Mouse (Mus musculus) intestine, embryonic 15.5 days (tissue): ENCODE results near the gene Raf1. TPM values are rescaled to one million over a fixed set of nuclear protein-coding genes. Genes with fewer than 3 reads are reported as not detected.

Experiments
- ATAC-seq: fragments of 200-750 bp; cut with Nextera tagmentation; 2 replicates; pipeline ENCODE4 v1.8.0; 2017; ENCODE audit warnings: moderate TSS enrichment, moderate library complexity
- H3K27ac ChIP-seq: fragments of 300-500 bp; sonication (generic); 2 replicates; pipeline ENCODE4 v1.5.1; 2015; ENCODE audit warnings: mild to moderate bottlenecking, inconsistent platforms
- H3K27me3 ChIP-seq: fragments of 300-500 bp; sonication (generic); replicated peaks from 2 replicates; pipeline ENCODE4 v1.6.1; 2015; ENCODE audit warnings: inconsistent platforms
- H3K36me3 ChIP-seq: fragments of 300-500 bp; sonication (generic); 2 replicates; pipeline ENCODE4 v1.6.1; 2015; ENCODE audit warnings: inconsistent platforms
- H3K4me1 ChIP-seq: fragments of 300-500 bp; sonication (generic); replicated peaks from 2 replicates; pipeline ENCODE4 v1.6.1; 2015; ENCODE audit warnings: inconsistent platforms
- H3K4me2 ChIP-seq: fragments of 300-500 bp; sonication (generic); replicated peaks from 2 replicates; pipeline ENCODE4 v1.6.1; 2015; ENCODE audit warnings: mild to moderate bottlenecking, inconsistent platforms
- H3K4me3 ChIP-seq: fragments of 300-500 bp; sonication (generic); replicated peaks from 2 replicates; pipeline ENCODE4 v1.5.1; 2015; ENCODE audit warnings: inconsistent platforms
- H3K9ac ChIP-seq: fragments of 300-500 bp; sonication (generic); 2 replicates; pipeline ENCODE4 v1.6.1; 2015; ENCODE audit warnings: inconsistent platforms
- H3K9me3 ChIP-seq: fragments of 300-500 bp; sonication (generic); 2 replicates; pipeline ENCODE4 v1.6.1; 2016; ENCODE audit warnings: inconsistent platforms
- WGBS: fragments of 180-500 bp; shearing (Covaris S2); methylation state at CpG from one replicate; pipeline ENCODE4 v1.1.7; 2015; 5-methylcytosine and 5-hydroxymethylcytosine counted together
- polyA plus RNA-seq: library from polyadenylated mRNA; unstranded; fragments of >200 nt; fragmentation: Nextera tagmentation; extraction: Ambion mirVana; gene quantifications from 2 replicates; pipeline ENCODE4 v1.2.1, GENCODE M21; 2015

Gene Raf1
- 76.2 and 79.5 TPM in 2 replicates for polyA plus RNA-seq

DNA sequence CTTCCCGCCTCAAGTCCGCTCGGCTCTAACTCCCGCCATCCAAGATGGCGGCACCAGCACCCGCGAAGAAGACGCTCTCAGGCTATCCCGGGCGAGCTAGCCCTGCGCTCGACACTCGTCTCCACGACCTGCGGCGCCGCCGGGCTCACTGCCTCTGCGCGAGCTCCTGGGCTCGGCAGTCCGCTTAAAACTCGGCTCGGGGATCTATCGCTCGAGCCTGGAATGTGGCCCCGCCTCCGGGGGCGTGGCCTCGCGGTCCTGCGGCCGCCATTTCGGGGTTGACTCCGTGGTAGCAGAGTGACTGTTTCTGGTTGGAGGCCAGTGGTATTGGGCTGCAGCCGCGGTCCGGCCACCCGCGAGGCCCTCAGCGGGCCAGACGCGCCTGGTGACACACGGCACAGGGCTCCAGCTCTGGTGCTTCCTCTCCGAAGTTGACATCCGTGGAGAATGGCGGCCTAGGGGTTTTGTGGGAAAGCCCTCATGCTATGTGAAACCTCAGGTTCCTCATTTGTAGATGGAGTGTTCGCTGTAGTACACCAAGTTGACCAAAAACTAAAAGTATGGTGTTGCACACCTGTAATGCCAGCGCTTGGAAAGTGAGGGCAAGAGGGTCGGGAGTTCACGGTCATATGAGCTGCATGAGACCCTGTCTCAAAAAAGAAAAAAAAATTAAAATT is at the start of gene Raf1:
Gene Raf1 (minus strand): TSS at position 184 of the 677 bp plus-strand sequence.
- H3K4me1 ChIP-seq = peaks cover 12% of the 10 kb centered on the region; the same call in 1 of the 2 replicates
- H3K36me3 ChIP-seq = no peaks in the 10 kb centered on the region
- no peaks in the 10 kb centered on the region for H3K27me3 ChIP-seq
- under 1% methylated on average over 51 of the region's 51 CpGs for WGBS
- peak within 1 kb of the TSS; percentile 73 for H3K4me2 ChIP-seq
- peak within 1 kb of the TSS; percentile 79 for H3K4me3 ChIP-seq
- H3K27ac ChIP-seq = peak within 1 kb of the TSS; percentile 99
- peak within 1 kb of the TSS; percentile 92 for H3K9ac ChIP-seq
- H3K9me3 ChIP-seq = no peaks in the 10 kb centered on the region
- peak; percentile 99 for ATAC-seq

DNA sequence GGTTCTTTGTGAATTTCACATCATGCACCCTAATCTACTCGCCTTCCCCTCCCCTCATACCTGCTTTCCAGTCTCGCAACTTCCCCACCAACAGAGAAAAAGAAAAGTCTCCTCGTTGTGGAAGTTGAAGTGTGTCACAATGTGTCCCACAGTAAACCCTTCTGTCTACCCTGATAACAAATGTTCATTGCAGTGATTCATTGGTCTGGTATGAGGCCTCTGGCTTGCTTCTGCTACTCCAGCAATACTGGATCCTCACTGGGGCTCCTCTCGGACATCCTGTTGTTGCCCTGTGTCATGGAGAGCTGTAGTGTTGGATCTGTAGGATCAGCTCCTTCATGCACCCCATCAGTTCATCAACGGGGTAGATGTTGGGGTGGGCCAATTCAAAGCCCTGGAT is 45.8 kb upstream of the Raf1 start:
- Histone ChIP-seq H3K27ac (no peak overlapping the region), H3K36me3 (no peaks in the 10 kb centered on the region), H3K9ac (no peak overlapping the region), H3K9me3 (0 out of 2 replicates have a peak, but pooled peaks cover under 1% of the 10 kb centered on the region), H3K4me2 (no peak overlapping the region), H3K4me1 (peaks cover 3% of the 10 kb centered on the region; the same call in 1 of the 2 replicates), H3K4me3 (no peak overlapping the region), H3K27me3 (no peaks in the 10 kb centered on the region)
- WGBS = 67% methylated on average over 5 of the region's 5 CpGs
- ATAC-seq = no peak

DNA sequence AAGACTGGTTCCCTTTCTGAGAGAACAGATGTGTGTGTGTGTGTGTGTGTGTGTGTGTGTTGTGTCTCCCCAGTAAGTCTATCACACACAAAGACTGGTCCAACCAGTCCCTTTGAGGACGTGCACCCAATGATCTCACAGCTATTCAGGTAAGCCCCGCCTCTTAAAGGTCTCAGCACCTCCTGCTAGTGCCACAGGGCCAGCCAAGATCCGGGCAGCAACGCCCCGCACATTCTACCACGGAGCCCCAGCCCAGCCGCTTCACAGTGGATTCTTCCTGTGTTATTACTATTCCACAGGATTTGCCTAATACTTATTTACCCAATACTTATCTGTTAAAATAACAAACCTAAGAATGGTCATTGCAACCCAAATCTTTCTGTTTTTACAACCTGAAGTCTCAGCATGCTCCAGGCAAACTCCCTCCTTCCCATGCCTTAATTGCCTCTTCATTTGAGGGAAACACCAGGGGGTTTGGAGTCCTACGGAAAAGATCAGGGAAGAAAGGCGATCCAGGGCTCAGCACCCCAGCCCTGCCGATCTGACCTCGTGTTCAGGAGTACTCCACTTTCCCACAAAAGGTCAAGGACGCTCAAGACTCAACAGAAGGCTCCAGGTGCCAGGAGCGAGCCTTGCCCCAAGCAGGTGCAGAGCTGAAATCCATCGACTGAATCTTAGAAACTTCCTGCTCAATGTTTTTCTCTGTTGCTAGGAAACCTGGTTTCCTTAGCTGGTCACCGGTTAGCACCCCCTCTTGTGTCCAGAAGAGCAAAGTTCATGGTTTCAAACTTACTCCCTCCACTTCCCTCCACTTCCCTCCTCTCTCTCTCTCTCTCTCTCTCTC is 41.5 kb upstream of the Raf1 start:
- peak; percentile 96 for ATAC-seq

DNA sequence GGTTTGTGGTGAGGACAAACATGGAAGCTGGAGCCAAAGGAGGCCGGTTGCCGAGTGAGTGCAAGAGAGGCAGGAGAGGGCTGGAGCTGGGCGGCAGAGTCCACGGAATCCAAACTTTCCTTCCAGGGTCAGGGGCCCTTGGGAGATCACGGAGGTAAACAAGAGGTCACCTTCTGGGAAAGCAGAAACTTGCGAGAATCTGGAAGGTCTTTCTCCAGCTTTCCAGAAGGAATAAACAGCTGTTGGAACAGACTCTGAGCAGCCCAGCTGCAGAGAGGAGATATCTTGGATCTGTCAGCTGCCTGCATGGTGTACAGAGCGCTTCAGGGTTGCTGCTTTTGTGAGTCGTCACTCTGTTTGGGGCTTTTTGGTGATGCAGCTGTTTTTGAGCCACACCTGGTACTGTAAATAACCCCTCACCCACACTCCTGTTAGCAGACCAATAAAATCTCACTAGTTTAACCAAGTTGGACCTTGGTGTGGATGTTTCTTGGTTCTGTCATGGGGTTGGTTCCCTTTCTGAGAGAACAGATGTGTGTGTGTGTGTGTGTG is 40.7 kb upstream of the Raf1 start:
- Histone ChIP-seq H3K9me3 (no peaks in the 10 kb centered on the region), H3K9ac (no peak overlapping the region), H3K4me2 (peak overlapping the region; percentile 55), H3K27me3 (no peaks in the 10 kb centered on the region), H3K27ac (peak overlapping the region; percentile 24; the same call in 1 of the 2 replicates), H3K4me3 (no peak overlapping the region), H3K4me1 (peaks cover 11% of the 10 kb centered on the region; the same call in 1 of the 2 replicates), H3K36me3 (no peaks in the 10 kb centered on the region)
- ATAC-seq = peak; percentile 76
- WGBS = 9% methylated on average over 8 of the region's 8 CpGs

More for the DNA sequence above, 41.5 kb upstream of the Raf1 start:
- no peak overlapping the region for H3K9ac ChIP-seq
- H3K4me3 ChIP-seq = peak overlapping the region; percentile 15; the same call in 1 of the 2 replicates
- 4% methylated on average over 15 of the region's 15 CpGs for WGBS
- peak overlapping the region; percentile 84 for H3K27ac ChIP-seq
- no peaks in the 10 kb centered on the region for H3K27me3 ChIP-seq
- no peaks in the 10 kb centered on the region for H3K9me3 ChIP-seq
- peak overlapping the region; percentile 55 for H3K4me2 ChIP-seq
- no peaks in the 10 kb centered on the region for H3K36me3 ChIP-seq
- H3K4me1 ChIP-seq = peaks cover 11% of the 10 kb centered on the region; the same call in 1 of the 2 replicates

DNA sequence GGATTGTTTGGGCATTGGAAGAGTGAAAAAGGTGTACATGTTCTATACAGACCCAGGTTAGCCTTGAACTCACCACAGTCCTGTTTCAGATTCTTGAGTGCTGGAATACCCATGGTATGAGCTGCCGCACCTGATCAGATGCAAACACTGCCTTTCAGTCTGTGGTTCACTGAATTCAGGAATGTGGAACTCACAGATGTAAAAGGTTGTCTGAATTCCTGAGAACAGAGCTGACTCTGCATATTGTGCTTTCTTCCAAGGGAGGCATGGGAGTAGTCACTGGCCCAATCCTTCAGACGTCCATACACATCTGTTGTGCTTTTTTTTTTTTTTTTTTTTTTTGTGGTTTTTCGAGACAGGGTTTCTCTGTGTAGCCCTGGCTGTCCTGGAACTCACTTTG is 34.8 kb upstream of the Raf1 start:
- Histone ChIP-seq H3K9me3 (no peaks in the 10 kb centered on the region), H3K36me3 (no peaks in the 10 kb centered on the region), H3K4me2 (no peak overlapping the region), H3K4me3 (no peak overlapping the region), H3K27me3 (no peaks in the 10 kb centered on the region), H3K9ac (no peak overlapping the region), H3K4me1 (no peaks in the 10 kb centered on the region), H3K27ac (no peak overlapping the region)
- ATAC-seq = no peak
- WGBS = 67% methylated on average over 3 of the region's 3 CpGs

DNA sequence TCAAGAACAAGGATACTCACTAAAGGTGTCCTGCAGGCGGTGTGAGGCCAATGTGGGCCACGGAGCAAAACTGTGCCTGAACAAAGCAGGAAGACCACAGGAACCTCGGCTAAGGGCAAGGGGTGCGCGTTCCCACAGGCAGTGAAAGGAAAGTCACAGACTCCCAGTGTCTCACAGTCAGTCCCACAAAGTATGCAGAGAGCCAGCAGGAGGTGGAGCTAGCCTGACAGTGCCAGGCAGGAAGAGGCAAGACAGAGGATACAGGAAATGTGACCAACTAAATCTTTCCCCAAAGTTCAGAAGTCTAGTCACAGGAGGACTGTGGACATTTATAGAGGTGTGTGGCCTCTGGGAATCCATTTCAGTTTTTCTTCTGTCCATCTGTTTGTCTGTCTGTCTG is 26.5 kb upstream of the Raf1 start:
- H3K9ac ChIP-seq = no peak overlapping the region
- no peaks in the 10 kb centered on the region for H3K36me3 ChIP-seq
- ATAC-seq = no peak
- H3K4me3 ChIP-seq = no peak overlapping the region
- no peak overlapping the region for H3K4me2 ChIP-seq
- no peaks in the 10 kb centered on the region for H3K27me3 ChIP-seq
- H3K4me1 ChIP-seq = no peaks in the 10 kb centered on the region
- 86% methylated on average over 5 of the region's 5 CpGs for WGBS
- H3K27ac ChIP-seq = no peak overlapping the region
- H3K9me3 ChIP-seq = no peaks in the 10 kb centered on the region

DNA sequence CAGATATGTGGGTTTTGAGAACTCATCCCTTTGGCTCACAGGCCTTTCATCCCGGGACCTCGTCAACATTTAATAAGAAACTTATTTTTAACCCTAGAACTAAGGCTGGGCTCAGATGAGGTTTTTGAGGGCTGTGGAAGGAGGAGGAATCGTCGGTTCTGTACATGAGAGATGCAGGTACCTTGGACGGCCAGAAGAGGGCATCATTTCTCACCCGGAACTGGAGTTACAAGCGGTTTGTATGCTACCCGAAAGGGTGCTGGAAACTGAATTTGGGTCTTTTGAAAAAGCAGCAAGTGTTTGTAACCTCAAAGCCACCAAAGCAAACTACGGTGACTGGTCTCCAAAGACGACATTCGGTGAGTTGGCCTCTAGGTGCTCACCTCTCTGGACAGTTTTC is 24.9 kb upstream of the Raf1 start:
- no peak overlapping the region for H3K4me2 ChIP-seq
- ATAC-seq = no peak
- H3K4me3 ChIP-seq = no peak overlapping the region
- no peak overlapping the region for H3K27ac ChIP-seq
- H3K9ac ChIP-seq = no peak overlapping the region
- no peaks in the 10 kb centered on the region for H3K27me3 ChIP-seq
- whole genome bisulfite sequencing = 48% methylated on average over 11 of the region's 11 CpGs
- no peaks in the 10 kb centered on the region for H3K9me3 ChIP-seq
- no peaks in the 10 kb centered on the region for H3K4me1 ChIP-seq
- no peaks in the 10 kb centered on the region for H3K36me3 ChIP-seq

DNA sequence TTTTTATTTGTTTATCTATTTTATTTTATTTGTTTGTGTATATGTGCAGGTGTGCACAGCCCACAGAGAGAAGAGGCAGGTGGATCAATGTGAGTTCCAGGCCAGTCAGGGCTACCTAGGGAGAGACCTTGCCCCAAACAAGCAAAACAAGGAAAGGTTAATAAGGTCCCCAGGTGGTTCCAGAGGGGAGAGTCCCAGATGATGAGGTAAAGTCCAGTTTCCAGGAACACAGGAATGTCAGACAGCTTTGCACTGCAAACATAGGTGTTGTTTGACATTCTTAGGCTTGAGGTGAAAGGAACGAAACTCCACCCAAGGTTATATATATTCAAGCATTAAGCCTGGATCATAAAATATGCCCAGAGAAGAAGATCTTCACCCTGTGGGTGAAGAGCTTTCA is 24.3 kb upstream of the Raf1 start:
- Histone ChIP-seq H3K27ac (no peak overlapping the region), H3K9ac (no peak overlapping the region), H3K36me3 (no peaks in the 10 kb centered on the region), H3K27me3 (no peaks in the 10 kb centered on the region), H3K4me3 (no peak overlapping the region), H3K9me3 (no peaks in the 10 kb centered on the region), H3K4me2 (no peak overlapping the region), H3K4me1 (no peaks in the 10 kb centered on the region)
- ATAC-seq = peak; percentile 56
- 63% methylated on average over 1 of the region's 1 CpGs for WGBS

DNA sequence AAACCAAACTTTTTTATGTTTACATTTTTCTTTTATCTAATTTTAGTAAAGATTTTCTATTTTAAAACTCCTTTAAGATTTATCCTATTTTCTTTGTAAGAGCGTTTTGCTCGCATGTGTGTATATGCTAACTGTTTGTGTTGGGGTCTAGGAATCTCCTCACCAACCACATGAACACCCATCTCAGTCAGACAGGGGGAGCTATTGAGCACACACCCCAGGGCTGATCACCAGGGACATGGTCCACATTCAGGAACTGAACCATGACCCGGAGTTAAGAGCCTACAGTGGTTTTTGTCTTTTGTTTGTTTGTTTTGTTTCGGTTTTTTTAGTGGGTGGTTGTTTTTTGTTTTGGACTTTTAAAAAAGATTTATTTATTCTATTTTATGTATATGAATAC is 22.3 kb upstream of the Raf1 start:
- 87% methylated on average over 4 of the region's 4 CpGs for WGBS
- no peak overlapping the region for H3K4me3 ChIP-seq
- no peaks in the 10 kb centered on the region for H3K27me3 ChIP-seq
- no peaks in the 10 kb centered on the region for H3K9me3 ChIP-seq
- no peak overlapping the region for H3K9ac ChIP-seq
- no peak overlapping the region for H3K27ac ChIP-seq
- no peaks in the 10 kb centered on the region for H3K36me3 ChIP-seq
- peaks cover 3% of the 10 kb centered on the region; the same call in 1 of the 2 replicates for H3K4me1 ChIP-seq
- no peak for ATAC-seq
- no peak overlapping the region for H3K4me2 ChIP-seq

DNA sequence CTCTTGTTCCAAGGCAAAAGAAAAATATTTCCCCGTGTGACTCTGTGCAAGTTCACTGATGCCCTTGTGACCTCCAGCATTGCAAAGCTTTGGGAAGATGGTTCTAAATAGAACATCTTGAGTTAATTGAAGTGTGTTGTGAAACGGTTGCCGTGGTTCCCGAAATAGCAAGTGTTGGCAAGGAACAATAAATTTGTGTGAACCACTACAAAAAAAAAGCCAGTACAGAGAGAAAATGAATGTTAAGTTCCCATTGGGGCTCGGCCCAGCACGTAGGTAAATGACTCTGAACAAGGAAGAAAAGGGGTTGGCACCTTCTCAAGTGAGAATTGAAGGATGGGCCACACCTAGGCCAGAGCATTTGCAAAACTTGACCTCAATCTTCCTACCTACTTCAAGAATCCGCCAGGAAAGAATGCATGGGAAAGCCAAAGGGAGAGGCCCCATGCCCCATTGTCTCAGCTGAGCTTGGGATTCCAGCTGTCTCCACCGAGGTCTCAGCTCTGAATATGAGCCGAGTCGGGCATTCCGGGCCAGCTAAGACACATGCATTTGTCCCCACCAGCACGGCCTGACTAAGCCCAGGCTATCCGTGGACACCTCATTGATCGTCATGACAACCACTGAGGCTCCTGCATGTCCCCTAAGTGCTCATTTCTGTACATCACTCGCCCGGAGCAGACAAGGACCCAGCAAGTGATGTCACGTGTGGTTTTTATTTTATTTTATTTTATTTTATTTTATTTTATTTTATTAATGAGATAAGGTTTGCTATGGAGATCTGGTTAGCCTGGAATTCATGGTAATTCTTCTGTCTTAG is 21.5 kb upstream of the Raf1 start:
- Histone ChIP-seq H3K4me3 (no peak overlapping the region), H3K36me3 (no peaks in the 10 kb centered on the region), H3K4me1 (peaks cover 3% of the 10 kb centered on the region; the same call in 1 of the 2 replicates), H3K27ac (no peak overlapping the region), H3K27me3 (no peaks in the 10 kb centered on the region), H3K9me3 (no peaks in the 10 kb centered on the region), H3K4me2 (no peak overlapping the region), H3K9ac (no peak overlapping the region)
- 77% methylated on average over 17 of the region's 17 CpGs for WGBS
- ATAC-seq = peak; percentile 50

DNA sequence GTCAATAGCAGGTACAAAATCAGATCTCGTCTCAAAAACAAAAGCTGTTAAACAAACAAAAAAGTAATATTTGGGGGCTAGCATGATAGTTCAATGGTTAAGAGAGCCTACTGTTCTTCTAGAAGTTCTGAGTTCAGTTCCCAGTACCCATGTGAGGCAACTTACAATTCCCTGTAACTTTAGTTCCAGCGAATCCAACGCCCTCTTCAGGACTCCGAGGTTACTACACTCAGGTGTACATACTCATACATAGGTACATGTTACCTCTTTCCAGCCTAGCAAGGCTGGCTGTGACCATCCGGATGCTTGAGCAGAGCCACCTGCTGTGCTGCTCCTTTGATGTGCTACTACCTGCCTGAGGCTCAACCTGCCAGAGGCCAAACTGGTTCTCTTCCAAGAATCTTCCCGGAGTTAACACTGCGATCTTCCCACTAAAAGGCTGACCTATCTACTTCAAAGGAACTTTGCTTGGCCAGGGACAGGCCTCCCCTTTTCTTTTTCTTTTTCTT is 20.3 kb upstream of the Raf1 start:
- Histone ChIP-seq H3K9me3 (no peaks in the 10 kb centered on the region), H3K36me3 (no peaks in the 10 kb centered on the region), H3K27me3 (no peaks in the 10 kb centered on the region), H3K4me1 (peaks cover 3% of the 10 kb centered on the region; the same call in 1 of the 2 replicates), H3K4me2 (no peak overlapping the region), H3K27ac (no peak overlapping the region), H3K4me3 (no peak overlapping the region), H3K9ac (no peak overlapping the region)
- no peak for ATAC-seq
- 84% methylated on average over 7 of the region's 7 CpGs for WGBS
